Mouse (Mus musculus) lung, postnatal 14 days (tissue): ENCODE measurements around the gene Txndc12.

Source experiments
- DNase-seq: peaks from one replicate; pipeline ENCODE4 v3.0.0; 2021

Txndc12 gene

GRCm38 (mm10) chr4:108847715-108848504 is 13.5 kb downstream of the Txndc12 start, which contains the start of gene Kti12:
Gene Kti12, plus strand, starts transcription at chr4:108847785.
- DNase-seq = peak; percentile 82

DNA sequence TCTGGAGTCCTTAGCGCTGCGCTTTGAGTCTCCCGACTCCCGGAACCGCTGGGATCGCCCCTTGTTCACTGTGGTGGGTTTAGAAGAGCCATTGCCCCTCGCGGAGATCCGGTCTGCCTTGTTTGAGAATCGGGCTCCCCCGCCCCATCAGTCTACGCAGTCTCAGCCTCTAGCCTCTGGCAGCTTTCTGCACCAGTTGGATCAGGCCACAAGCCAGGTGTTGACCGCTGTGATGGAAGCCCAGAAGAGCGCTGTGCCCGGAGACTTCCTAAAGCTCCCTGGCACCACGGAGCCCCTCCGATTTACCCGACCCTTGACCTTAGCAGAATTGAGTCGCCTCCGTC is 14.1 kb downstream of the Txndc12 start, which contains the start of gene A730015C16Rik:
Gene A730015C16Rik (minus strand): TSS at position 115 of the 344 bp plus-strand sequence.
- DNase-seq = no peak

DNA sequence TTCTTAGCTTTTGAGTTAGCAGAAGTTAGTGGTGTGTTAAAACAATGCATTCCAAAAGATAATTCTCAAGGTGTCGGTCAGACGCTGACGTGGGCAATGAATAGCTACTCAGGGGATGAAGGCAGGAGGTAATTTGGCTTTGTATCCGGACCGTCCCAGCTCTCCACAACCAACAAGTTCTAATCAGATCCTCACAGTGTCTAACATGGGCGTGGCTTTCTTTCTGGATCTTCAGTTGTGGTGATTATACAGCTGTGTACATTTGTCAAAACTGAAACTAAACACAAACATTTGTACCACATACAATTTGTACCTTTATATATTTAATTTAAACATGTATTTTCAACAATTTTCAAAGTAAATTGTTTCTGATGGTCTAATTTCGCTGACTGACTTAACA is 32.4 kb downstream of the Txndc12 start:
- DNase-seq = no peak

- peak; percentile 89 for DNase-seq
Observed at GRCm38 (mm10) chr4:108869730-108870374, 35.5 kb downstream of the Txndc12 start.

DNA sequence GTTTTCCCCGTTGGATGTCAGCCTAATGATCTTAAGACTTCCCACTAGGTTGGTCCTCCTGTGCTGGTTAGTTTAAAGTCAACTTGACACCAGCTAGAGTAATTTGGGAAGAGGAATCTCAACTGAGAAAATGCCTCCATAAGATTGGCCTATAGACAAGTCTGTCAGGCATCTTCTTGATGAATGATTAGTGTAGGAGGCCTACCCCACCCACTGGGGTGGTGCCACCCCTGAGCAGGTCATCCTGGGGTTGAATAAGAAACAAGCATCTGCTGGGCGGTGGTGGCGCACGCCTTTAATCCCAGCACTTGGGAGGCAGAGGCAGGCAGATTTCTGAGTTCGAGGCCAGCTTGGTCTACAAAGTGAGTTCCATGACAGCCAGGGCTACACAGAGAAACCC is 39.3 kb downstream of the Txndc12 start:
- no peak for DNase-seq

DNA sequence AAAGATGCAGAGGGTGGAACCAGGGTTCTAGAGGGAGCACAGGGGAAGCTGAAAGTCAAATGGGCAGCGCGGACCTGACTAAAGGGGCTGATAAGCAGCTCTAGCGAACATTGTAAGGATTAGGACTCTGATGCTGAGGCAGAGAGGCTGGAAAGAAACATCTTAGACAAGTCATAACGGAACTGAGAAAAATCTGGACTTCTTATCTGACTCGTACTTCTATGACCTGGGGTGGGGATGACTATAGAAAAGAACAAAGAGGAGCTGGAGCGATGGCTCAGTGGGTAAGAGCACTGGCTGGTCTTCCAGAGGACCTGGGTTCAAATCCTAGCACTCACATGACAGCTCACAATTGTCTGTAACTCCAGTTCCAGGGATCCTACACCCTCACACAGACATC is 43.5 kb downstream of the Txndc12 start:
- DNase-seq = no peak

DNA sequence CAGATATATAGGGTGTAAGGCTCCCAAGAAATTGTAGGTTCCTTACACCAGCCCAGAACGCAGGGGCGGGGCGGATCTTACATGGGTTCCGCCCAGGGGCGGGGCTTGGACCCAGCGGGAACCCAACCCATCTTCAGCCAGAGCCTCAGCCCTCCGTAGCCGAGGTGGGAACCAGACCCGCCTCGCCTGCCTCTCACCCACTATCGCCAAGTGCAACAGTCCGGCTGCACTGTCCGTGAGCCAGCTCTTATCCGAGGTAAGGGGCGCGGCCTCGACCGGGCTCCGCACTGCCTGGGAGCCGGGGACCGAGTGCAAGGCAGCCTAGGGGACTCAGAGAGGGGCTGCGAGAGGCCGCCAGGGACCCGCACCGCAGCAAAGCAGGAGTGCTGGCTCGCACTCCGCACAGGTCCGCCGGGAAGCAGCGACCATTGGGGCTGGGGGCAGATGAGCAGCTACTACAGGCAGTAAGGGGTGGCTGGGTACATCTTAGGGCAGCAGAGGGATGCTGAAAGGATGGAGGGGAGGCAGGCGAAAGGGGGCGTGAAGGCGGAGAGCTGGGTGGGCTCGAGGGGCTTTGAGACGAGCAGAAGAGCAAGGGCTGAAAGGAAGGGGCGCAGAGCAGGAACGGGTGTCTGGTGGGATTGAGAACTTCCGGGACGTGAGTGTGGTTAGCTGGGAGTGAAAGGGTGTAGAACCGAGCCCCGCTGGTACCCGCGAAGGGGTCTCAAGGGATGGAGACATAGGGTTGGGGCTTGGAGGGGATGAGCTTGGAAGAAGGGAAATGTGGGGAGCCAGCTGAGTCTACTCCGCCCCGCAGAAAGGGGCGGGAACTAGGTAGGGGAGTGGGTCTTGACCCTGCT is 44.8 kb downstream of the Txndc12 start, which contains the start of gene Rab3b:
Gene Rab3b (plus strand): TSS at position 101 of the 860 bp plus-strand sequence.
- peak; percentile 46 for DNase-seq

DNA sequence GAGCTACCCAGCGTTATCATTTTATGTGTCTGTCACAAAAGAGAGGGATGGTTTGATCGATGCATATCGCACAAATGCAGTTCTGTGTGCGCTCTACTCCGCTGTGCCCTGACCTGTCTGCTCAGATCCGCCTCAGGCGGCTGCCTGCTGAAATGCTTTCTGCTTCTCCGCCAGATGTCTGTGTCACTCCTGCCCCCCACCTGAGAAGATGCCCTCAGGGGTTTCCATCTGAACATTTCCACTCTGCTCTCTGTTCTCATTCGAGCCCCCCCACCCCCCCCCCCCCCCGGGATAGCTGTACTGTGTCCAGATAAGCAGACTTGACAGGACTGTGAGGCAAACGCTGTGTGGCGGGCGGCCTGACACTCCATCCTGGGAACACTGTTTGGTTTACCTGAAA is 49.4 kb downstream of the Txndc12 start:
- no peak for DNase-seq

- no peak for DNase-seq
Observed at GRCm38 (mm10) chr4:108887456-108887855, 53.1 kb downstream of the Txndc12 start.

DNA sequence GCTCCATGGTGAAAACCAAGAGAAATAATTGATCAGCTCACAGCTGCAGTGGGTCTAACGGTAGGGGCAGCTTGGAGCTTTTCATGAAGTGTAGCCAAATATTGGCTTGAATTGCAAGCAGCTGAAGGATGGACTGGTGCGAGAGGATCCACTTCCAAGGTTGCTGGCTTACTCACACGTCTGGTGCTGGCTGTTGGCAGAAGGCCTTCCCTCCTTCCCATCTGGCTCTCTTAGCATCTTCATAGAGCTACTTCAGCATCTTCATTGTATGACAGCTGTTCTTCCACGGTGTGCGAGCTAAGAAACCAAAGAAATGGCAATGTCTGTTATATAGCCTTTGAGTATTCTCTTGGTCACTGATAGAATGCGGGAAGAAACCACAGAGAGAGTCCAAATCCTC is 56.5 kb downstream of the Txndc12 start:
- no peak for DNase-seq

- no peak for DNase-seq
Observed at GRCm38 (mm10) chr4:108900421-108900820, 66.0 kb downstream of the Txndc12 start.

DNA sequence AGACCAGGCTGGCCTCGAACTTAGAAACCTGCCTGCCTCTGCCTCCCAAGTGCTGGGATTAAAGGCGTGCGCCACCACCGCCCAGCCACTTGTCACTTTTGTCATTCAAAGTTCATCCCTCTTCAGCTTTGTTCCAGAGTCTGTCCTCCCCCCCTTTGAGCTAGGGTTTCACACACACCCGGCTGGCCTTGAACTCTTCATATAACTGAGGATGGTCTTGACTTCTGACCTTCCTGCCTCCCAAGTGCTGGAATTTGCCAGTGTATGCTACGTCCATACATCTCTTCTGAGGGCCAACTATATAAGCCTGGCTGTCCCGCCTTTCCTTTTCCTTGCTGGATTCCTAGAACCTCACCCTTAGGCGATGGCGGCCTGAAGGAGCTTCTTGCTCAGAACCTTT is 68.5 kb downstream of the Txndc12 start:
- no peak for DNase-seq

GRCm38 (mm10) chr4:108903346-108903745 is 68.9 kb downstream of the Txndc12 start:
- no peak for DNase-seq

DNA sequence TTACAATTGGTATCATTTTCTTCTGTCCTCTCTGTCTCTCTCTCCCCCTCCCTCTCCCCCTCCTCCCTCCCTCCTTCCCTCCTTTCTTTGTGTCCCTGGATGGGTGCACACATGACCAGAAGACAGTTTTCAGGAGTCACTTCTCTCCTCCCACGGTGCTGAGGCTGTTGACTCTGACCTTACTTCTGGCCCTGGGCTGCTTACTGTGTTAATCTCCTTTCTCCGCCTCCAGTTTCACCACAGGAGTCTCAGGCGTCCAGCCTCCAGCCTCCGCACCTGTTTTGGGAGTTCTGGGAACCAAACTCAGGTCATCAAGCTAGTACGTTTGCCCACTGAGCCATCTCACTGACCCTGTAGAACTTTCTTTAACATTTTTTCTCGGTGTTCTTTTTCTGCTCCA is 69.7 kb downstream of the Txndc12 start:
- DNase-seq = no peak

DNA sequence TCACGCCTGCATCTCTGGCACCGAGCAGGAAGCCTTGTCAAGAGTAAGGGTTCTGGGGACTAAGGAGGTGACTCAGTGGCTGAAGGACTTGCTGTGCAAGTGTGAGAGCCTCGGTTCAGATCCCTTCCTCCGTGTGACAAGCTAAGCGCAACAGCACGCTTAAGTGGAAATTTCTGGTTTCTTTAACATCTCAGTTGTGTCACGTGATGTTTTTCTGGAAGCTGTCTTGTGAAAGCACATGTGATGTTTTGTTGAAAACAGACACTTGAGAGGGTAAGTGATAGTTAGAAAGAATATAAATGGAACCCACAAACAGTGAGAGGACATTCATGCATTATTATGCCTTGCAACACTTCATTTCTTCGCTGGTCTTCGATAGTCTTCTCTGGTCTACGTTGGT is 70.4 kb downstream of the Txndc12 start:
- no peak for DNase-seq

- DNase-seq = peak; percentile 5
Observed at GRCm38 (mm10) chr4:108905859-108906258, 71.5 kb downstream of the Txndc12 start.

- no peak for DNase-seq
Observed at GRCm38 (mm10) chr4:108907475-108907874, 73.1 kb downstream of the Txndc12 start.

GRCm38 (mm10) chr4:108909872-108910425 is 75.5 kb downstream of the Txndc12 start:
- no peak for DNase-seq
